Mouse (Mus musculus): ENCODE data around the gene Pigq. TPM values are rescaled to one million over a fixed set of nuclear protein-coding genes. Genes with fewer than 3 reads are reported as not detected.

Pigq gene
- 55.2 TPM for polyA plus RNA-seq (2017; shearing (Covaris generic))

GRCm38 (mm10) chr17:25944366-25945163, at the start of gene Pigq, which contains the start of gene Nhlrc4:
Gene Pigq (minus strand): TSS chr17:25944936.
Gene Nhlrc4 (minus strand): TSS chr17:25944961.

DNA sequence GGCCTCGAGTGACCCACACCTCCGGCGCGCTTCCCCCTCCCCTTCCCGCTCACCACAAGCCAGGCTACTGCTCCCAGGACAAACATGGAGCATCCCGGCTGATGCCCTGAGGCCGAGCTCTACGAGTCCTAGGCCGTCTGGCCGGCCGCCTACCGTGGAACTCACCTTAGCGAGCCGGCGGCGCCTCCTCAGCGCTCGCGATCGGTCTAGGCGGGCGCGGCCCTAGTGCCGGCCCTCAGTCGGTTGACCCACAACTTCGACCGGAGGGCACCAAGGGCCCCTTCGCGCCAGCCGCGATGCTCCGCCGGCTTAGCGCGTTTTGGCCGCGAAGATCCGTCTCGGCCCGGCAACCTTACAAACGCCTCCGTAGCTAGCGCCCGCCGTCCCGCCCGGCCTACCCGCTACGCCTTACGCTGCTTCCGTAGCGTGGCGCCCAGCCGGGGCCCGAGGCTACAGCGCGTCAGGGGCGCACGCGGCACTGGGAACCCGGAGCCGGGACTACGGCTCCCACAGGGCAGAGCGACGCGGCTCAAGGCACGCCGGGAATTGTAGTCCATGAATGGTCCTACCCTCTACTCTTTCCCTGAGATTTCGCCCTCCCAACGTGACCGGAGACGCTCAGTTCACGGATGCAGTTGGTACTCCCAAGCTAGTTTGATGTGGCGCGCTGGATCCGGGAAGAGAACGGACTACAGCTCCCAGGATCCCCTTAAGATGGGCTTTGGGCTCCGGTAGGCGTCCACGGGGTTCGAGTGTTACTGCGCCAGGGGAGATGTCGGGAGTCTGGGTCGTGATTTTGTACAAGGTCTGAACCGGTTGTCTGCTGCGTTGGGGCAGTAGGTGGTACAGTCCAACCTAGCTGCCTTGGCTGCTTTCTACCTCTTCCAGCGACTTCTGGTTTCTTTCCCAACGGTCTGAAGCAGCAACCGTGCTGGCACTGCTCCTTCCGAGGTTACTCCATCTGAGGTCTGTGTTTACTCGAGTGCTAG, 40.9 kb upstream of the Pigq start, which contains the start of gene Capn15:
Gene Capn15 (minus strand): TSS at position 491 of the 989 bp plus-strand sequence.

GRCm38 (mm10) chr17:25951803-25952623, 7.3 kb upstream of the Pigq start, which contains the start of gene A930017K11Rik:
Gene A930017K11Rik (minus strand): TSS chr17:25952565.

DNA sequence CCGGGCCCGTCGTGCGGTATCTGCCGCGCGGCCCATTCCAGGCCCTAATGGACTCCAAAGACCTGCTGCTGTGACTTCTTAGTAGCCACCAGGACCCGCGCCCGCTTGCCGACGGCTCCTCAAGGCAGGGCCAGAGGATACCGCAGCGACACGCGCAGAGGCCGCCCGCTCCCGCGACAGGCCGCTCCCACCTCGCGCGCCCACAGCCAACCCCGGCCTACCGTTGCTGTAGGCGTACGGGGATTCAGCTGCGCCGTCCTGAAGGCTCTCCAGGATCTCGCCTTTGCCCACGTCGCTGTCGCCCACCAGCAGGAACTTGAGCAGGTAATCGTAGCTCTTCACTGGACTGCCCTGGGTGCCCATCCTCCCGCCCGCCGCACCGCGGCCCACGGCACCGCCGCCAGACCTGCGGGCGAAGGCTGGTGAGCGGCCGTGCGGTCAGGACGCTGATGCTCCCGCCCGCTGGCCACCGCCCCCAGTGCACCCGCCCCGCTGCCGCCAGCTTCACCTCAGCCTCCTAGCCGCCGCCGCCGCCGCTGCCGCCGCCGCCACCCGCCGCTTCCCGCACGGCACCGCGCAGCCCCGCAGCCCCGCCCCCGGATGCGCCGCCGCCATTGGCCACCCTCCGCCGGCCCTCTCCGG, 25.5 kb downstream of the Pigq start, which contains the start of gene Rab40c:
Gene Rab40c (minus strand): TSS at position 584 of the 642 bp plus-strand sequence.

DNA sequence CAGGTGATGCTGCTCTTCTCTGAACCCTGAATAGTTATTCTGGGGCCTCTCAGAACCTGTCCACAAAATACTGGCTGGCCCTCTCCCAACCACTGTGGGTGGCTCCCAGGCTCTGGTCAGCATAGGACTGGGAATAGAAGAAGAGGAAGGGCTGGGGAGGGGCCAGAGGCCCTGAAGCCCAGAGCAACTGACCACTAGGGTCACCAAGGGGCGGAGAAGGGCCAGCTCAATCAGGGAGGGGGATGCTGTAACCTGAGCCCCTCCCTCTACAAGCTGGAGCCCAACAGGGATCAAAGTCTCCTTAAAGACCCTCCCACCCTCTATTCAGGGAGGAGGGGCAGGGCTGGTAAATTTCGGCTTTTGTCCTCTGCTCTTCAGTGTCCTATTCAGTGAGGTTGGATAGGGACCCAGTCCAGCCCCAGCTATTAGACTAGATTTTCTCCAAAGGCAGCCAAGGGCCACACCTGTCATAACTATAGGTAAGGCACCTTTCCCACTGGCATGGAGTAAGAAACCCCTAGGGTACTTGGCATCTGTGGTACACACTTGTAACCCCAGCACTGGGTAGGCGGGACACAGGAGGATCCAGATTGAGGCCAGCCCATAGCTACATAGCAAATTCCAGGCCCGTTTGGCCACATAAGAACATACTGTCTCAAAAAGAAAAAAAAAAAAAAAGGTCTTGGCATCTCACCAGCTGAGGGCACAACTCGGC, 64.4 kb downstream of the Pigq start, which contains the start of gene Wfikkn1:
Gene Wfikkn1 (minus strand): TSS at position 663 of the 715 bp plus-strand sequence.

Other genes starting within 250 kb of the Pigq start
- gene Gng13, start 227.8 kb downstream of the Pigq start, polyA plus RNA-seq (2017; shearing (Covaris generic)): not detected
- 6.4 TPM for gene Chtf18, start 217.5 kb downstream of the Pigq start, polyA plus RNA-seq (2017; shearing (Covaris generic))
- gene Rpusd1, start 217.3 kb downstream of the Pigq start, polyA plus RNA-seq (2017; shearing (Covaris generic)): 14.6 TPM
- 0.07 TPM for gene Mslnl, start 208.9 kb downstream of the Pigq start, polyA plus RNA-seq (2017; shearing (Covaris generic))
- not detected for gene Msln, start 190.6 kb downstream of the Pigq start, polyA plus RNA-seq (2017; shearing (Covaris generic))
- 28.1 TPM for gene Narfl, start 171.2 kb downstream of the Pigq start, polyA plus RNA-seq (2017; shearing (Covaris generic))
- 51.4 TPM for gene Haghl, start 159.3 kb downstream of the Pigq start, polyA plus RNA-seq (2017; shearing (Covaris generic))
- gene Ccdc78, start 158.4 kb downstream of the Pigq start, polyA plus RNA-seq (2017; shearing (Covaris generic)): 0.49 TPM
- 223 TPM for gene Fam173a, start 152.0 kb downstream of the Pigq start, polyA plus RNA-seq (2017; shearing (Covaris generic))
- 1.6 TPM for gene AC134908.4, start 149.3 kb downstream of the Pigq start, polyA plus RNA-seq (2017; shearing (Covaris generic))
- gene Metrn, start 147.8 kb downstream of the Pigq start, polyA plus RNA-seq (2017; shearing (Covaris generic)): 45.7 TPM
- 0.13 TPM for gene Fbxl16, start 135.9 kb downstream of the Pigq start, polyA plus RNA-seq (2017; shearing (Covaris generic))
- gene Wdr24, start 121.3 kb downstream of the Pigq start, polyA plus RNA-seq (2017; shearing (Covaris generic)): 44.1 TPM
- 36.7 TPM for gene Jmjd8, start 116.1 kb downstream of the Pigq start, polyA plus RNA-seq (2017; shearing (Covaris generic))
- gene Stub1, start 111.5 kb downstream of the Pigq start, polyA plus RNA-seq (2017; shearing (Covaris generic)): 169 TPM
- 2.1 TPM for gene Rhbdl1, start 107.6 kb downstream of the Pigq start, polyA plus RNA-seq (2017; shearing (Covaris generic))
- 2.6 TPM for gene Gm20683, start 103.2 kb downstream of the Pigq start, polyA plus RNA-seq (2017; shearing (Covaris generic))
- 41.0 TPM for gene Rhot2, start 100.1 kb downstream of the Pigq start, polyA plus RNA-seq (2017; shearing (Covaris generic))
- 8.8 TPM for gene Wdr90, start 83.4 kb downstream of the Pigq start, polyA plus RNA-seq (2017; shearing (Covaris generic))
- 5.2 TPM for gene Mcrip2, start 76.2 kb downstream of the Pigq start, polyA plus RNA-seq (2017; shearing (Covaris generic))
- gene Mettl26, start 69.9 kb downstream of the Pigq start, polyA plus RNA-seq (2017; shearing (Covaris generic)): 82.8 TPM
- gene Wfikkn1, start 64.1 kb downstream of the Pigq start, polyA plus RNA-seq (2017; shearing (Covaris generic)): 1.3 TPM
- gene Rab40c, start 25.2 kb downstream of the Pigq start, polyA plus RNA-seq (2017; shearing (Covaris generic)): 31.6 TPM
- not detected for gene Nhlrc4, start within 50 bp of the Pigq start, polyA plus RNA-seq (2017; shearing (Covaris generic))
- not detected for gene A930017K11Rik, start 7.6 kb upstream of the Pigq start, polyA plus RNA-seq (2017; shearing (Covaris generic))
- 30.1 TPM for gene Capn15, start 40.9 kb upstream of the Pigq start, polyA plus RNA-seq (2017; shearing (Covaris generic))
- gene Rab11fip3, start 124.6 kb upstream of the Pigq start, polyA plus RNA-seq (2017; shearing (Covaris generic)): 13.5 TPM
- gene Decr2, start 145.4 kb upstream of the Pigq start, polyA plus RNA-seq (2017; shearing (Covaris generic)): 30.0 TPM
- gene Nme4, start 150.7 kb upstream of the Pigq start, polyA plus RNA-seq (2017; shearing (Covaris generic)): 3.3 TPM
- 27.9 TPM for gene Tmem8, start 168.4 kb upstream of the Pigq start, polyA plus RNA-seq (2017; shearing (Covaris generic))
- gene Mrpl28, start 178.6 kb upstream of the Pigq start, polyA plus RNA-seq (2017; shearing (Covaris generic)): 76.8 TPM
- 100 TPM for gene Axin1, start 193.8 kb upstream of the Pigq start, polyA plus RNA-seq (2017; shearing (Covaris generic))